Mouse (Mus musculus): ENCODE measurements around the gene Grasp.

The Grasp gene

GRCm38 (mm10) chr15:101194951-101195823, 28.8 kb upstream of the Grasp start:
- no peak for DNase-seq

DNA sequence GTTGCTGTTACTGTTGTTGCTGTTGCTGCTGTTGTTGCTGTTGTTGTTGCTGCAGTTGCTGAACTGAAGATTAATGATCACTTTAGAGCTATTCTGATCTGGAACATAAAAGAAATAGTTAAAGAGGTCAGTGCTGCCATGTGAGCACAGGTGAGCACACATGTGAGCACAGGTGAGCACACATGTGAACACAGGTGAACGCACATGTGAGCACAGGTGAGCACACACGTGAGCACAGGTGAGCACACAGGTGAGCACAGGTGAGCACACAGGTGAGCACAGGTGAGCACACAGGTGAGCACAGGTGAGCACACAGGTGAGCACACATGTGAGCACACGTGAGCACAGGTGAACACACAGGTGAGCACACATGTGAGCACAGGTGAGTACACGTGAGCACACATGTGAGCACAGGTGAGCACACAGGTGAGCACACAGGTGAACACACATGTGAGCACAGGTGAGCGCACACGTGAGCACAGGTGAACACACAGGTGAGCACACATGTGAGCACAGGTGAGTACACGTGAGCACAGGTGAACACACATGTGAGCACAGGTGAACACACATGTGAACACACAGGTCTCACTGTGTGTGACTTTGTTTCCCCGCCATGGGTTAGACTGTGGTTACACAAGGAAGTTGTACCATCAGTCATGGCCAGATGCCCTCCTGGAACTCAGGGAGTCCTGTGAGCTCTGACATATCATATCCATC, 27.8 kb upstream of the Grasp start:
- no peak for DNase-seq

- no peak for DNase-seq
These were observed 27.0 kb upstream of the Grasp start for GRCm38 (mm10) chr15:101196961-101197360.

- no peak for DNase-seq
These were observed 26.4 kb upstream of the Grasp start for GRCm38 (mm10) chr15:101197497-101198179.

DNA sequence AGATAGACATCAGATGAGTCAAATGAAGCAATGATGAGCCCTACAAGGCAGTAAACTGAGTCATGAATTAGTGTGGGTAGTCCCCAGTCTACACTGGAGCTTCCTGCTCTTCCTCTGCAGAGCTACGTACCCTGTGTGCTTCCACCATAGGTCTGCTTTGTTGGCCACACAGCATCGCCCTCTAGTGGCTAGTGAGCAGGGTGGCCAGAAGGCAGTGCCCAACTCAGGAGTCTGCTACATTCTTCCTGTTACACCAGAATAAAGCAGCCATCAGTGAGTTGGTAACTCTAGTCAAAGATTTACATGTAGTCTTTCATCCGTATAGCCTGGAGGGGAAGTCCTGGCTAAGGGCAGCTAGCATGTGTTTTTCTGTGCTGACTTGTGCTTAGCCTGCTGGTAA, 25.8 kb upstream of the Grasp start:
- DNase-seq, result peak; percentile 97

DNA sequence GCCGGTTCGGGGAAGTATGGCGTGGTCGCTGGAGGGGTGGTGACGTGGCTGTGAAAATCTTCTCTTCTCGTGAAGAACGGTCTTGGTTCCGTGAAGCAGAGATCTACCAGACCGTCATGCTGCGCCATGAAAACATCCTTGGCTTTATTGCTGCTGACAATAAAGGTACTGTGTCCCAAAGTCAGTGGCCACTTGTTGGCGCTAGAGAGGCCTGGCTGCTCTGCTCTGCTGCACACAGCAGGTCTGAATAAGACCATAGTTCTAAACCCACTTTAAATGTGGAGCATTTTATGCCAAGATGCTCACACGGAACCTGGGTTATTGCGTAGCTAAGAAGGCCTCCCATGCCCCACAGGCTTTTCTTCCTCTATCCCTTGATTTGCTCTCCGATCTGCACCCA, 25.1 kb upstream of the Grasp start:
- no peak for DNase-seq

GRCm38 (mm10) chr15:101200777-101201295, 23.2 kb upstream of the Grasp start:
- no peak for DNase-seq

- no peak for DNase-seq
These were observed 22.6 kb upstream of the Grasp start for GRCm38 (mm10) chr15:101201414-101201813.

GRCm38 (mm10) chr15:101203673-101204072, 20.3 kb upstream of the Grasp start:
- no peak for DNase-seq

- no peak for DNase-seq
These were observed 19.2 kb upstream of the Grasp start for GRCm38 (mm10) chr15:101204781-101205180.

DNA sequence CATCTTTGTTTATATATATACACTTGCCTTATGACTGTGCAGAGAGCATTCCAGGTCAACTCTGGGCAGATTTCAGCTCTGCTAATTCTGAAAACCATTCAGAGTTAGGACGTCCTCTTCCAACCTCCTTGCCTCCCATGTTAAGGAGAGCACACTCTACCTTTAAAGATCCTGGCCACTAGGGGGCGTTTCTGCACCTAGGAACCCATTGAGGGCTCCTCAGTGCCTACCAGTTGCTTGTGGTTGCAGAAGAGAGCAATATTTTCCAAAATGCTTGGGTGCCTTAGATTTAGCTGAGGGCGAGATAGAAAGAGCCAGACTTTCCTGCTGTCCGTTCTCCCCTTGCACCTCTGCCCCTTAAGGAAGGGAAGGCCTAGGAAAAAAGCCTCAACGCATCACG, 13.8 kb upstream of the Grasp start:
- DNase-seq, result no peak

GRCm38 (mm10) chr15:101210998-101211613, 12.9 kb upstream of the Grasp start:
- DNase-seq, result peak; percentile 97

DNA sequence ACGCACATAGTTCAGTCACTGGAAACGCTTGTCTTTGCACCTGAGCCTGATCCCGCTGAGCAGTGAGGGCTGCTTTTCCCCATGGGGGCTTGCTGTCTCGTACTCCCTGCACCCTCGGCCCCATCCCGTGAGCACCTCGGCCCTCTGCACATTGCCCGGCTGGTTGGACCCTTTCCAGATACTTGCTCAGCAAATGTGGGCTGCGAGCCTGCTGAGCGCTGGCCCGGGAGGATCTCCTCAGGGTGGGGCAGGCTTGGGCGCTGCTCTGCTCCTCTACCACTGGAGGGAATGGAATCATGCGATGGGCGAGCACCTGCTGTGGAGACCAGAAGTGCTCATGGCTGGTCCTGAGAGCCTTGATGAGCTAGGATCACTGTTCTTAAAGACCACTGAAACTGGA, 11.6 kb upstream of the Grasp start:
- peak; percentile 95 for DNase-seq

DNA sequence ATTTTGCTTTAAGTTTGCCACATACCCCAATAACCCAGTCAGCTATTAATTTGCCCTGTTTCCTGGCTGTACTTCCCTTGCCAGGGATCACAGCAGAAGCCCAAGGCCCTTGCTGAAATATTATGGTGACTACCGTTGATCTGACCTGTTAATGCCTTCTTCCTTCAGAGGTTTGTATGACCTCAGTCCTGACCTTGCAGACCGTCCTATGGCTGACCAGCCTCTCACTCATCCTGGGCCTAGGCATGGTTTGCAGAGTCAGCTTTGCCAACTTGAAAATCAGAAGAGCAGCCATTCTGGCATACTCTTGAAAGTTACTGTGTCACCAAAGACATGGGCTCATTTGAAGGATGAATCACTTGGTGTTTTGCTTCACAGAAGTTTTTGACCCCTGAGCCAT, 8.9 kb upstream of the Grasp start:
- no peak for DNase-seq

GRCm38 (mm10) chr15:101216036-101216435, 8.0 kb upstream of the Grasp start:
- DNase-seq, result no peak

- DNase-seq, result no peak
These were observed 3.1 kb upstream of the Grasp start for GRCm38 (mm10) chr15:101220905-101221297.

GRCm38 (mm10) chr15:101221298-101222104, 2.5 kb upstream of the Grasp start:
- DNase-seq, result peak; percentile 98

GRCm38 (mm10) chr15:101222897-101223482, 998 bp upstream of the Grasp start:
- DNase-seq, result peak; percentile 94

DNA sequence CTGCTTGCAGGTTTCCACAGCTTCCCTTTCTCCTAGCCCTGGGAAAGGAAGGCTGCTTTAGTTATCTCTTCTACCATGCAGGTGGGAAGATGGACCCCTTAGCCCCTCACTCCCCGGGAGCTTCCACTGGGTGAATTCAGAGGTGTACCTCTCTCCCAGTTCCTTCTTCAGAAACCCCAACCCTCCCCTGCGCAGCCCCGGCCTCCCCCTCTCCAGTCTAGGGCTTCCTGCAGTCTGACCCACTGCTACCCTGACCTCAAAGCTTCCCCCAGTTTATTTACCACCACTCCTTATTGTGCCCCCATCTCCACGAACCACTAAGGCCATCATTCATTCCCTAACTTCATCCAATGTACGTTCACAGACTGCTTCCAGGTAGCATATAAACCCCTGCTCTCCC, 392 bp upstream of the Grasp start:
- DNase-seq, result no peak

- DNase-seq, result peak; percentile 97
These were observed 989 bp downstream of the Grasp start for GRCm38 (mm10) chr15:101224977-101225376.

- peak; percentile 99 for DNase-seq
These were observed 4.0 kb downstream of the Grasp start for GRCm38 (mm10) chr15:101227971-101228370.

All from heart, adult 11 months (tissue).